Mouse (Mus musculus) limb, embryonic 11.5 days (tissue): ENCODE results near the gene Uba2. TPM values are rescaled to one million over a fixed set of nuclear protein-coding genes. Genes with fewer than 3 reads are reported as not detected.
"Not testable (repeated sequence)": the region's sequence is repeated elsewhere in the genome, so short reads cannot be mapped to it uniquely, and the experiment has no call there.

Source experiments
- ATAC-seq: fragments of 200-750 bp; cut with Nextera tagmentation; 2 replicates; pipeline ENCODE4 v1.8.0; 2017; ENCODE audit warnings: low read depth; ENCODE audit not compliant: insufficient number of reproducible peaks, low FRiP score, low TSS enrichment
- DNase-seq: peaks from one replicate; pipeline ENCODE4 v3.0.0-alpha.2; 2015; ENCODE audit warnings: low spot score
- H3K27ac ChIP-seq: fragments of 300-500 bp; sonication (generic); replicated peaks from 2 replicates; pipeline ENCODE4 v1.5.1; 2014; ENCODE audit warnings: low read depth, mild to moderate bottlenecking, low read length
- H3K27me3 ChIP-seq: fragments of 300-500 bp; sonication (generic); 2 replicates; pipeline ENCODE4 v1.6.1; 2014; ENCODE audit warnings: mild to moderate bottlenecking, low read length, mixed read lengths; ENCODE audit not compliant: control insufficient read depth, insufficient read depth
- H3K36me3 ChIP-seq: fragments of 300-500 bp; sonication (generic); 2 replicates; pipeline ENCODE4 v1.6.1; 2014; ENCODE audit warnings: mild to moderate bottlenecking, low read length, moderate library complexity, mixed read lengths; ENCODE audit not compliant: control insufficient read depth, insufficient read depth
- H3K4me1 ChIP-seq: fragments of 300-500 bp; sonication (generic); 2 replicates; pipeline ENCODE4 v1.6.1; 2014; ENCODE audit warnings: low read length, mixed read lengths; ENCODE audit not compliant: control insufficient read depth, insufficient read depth
- H3K4me2 ChIP-seq: fragments of 300-500 bp; sonication (generic); 2 replicates; pipeline ENCODE4 v1.6.1; 2014; ENCODE audit warnings: low read depth, mild to moderate bottlenecking, moderate library complexity; ENCODE audit not compliant: severe bottlenecking
- H3K4me3 ChIP-seq: fragments of 300-500 bp; sonication (generic); 2 replicates; pipeline ENCODE4 v1.5.1; 2014; ENCODE audit warnings: low read depth, low read length
- H3K9ac ChIP-seq: fragments of 300-500 bp; sonication (generic); 2 replicates; pipeline ENCODE4 v1.6.1; 2014; ENCODE audit warnings: mild to moderate bottlenecking, low read length
- H3K9me3 ChIP-seq: fragments of 300-500 bp; sonication (generic); 2 replicates; pipeline ENCODE4 v1.6.1; 2016; ENCODE audit warnings: low read length; ENCODE audit not compliant: control insufficient read depth
- WGBS: fragments of 180-500 bp; shearing (Covaris S2); extraction: QIAGEN DNeasy Blood & Tissue Kit; methylation state at CpG from one replicate; pipeline ENCODE4 v1.1.7; 2014; 5-methylcytosine and 5-hydroxymethylcytosine counted together
- polyA plus RNA-seq: library from polyadenylated mRNA; unstranded; fragments of >200 nt; fragmentation: Nextera tagmentation; extraction: Ambion mirVana; gene quantifications from 2 replicates; pipeline ENCODE4 v1.2.1, GENCODE M21; 2014

Uba2 gene
- polyA plus RNA-seq = 280 and 284 TPM in 2 replicates

GRCm38 (mm10) chr7:34169454-34169853 lies at the start of gene Uba2:
Gene Uba2, minus strand, starts transcription at chr7:34169599.
- Histone ChIP-seq H3K4me2 (peak within 1 kb of the TSS; percentile 33), H3K4me3 (peak within 1 kb of the TSS; percentile 76), H3K9ac (peak within 1 kb of the TSS; percentile 81), H3K36me3 (peaks cover 3% of the 10 kb centered on the region; the same call in 1 of the 2 replicates), H3K27ac (peak within 1 kb of the TSS; percentile 84), H3K27me3 (no peaks in the 10 kb centered on the region), H3K9me3 (no peaks in the 10 kb centered on the region), H3K4me1 (0 out of 2 replicates have a peak, but pooled peaks cover 4% of the 10 kb centered on the region)
- ATAC-seq = no peak
- WGBS = 77% methylated on average over 3 of the region's 3 CpGs
- DNase-seq = no peak

DNA sequence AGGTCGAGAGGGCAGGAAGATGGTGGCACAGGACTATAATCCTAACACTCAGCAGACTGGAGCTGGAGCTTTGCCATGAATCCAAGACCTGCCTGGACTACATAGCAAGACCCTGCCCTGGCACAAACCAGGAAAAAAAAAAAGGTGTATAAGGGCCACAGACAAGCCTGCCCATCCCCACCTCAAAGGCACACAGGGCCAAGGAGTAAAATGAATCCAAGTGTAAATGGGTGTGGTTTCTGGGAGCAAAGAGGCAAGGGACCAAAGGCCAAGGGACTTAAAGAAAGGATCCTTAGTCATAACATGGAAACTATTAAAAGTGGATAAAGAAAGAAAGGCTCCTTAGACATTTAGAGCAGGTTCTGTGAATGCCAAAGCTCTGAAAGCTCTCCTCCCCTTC lies 49.1 kb upstream of the Uba2 start:
- 85% methylated on average over 1 of the region's 1 CpGs for WGBS
- no peak overlapping the region for H3K4me2 ChIP-seq

GRCm38 (mm10) chr7:34216474-34216873 lies 47.1 kb upstream of the Uba2 start:
- H3K4me2 ChIP-seq = no peak overlapping the region
- H3K9ac ChIP-seq = no peak overlapping the region

More for the DNA sequence above, 49.1 kb upstream of the Uba2 start:
- no peak for DNase-seq
- no peaks in the 10 kb centered on the region for H3K9me3 ChIP-seq
- H3K36me3 ChIP-seq = peaks cover 47% of the 10 kb centered on the region
- H3K27me3 ChIP-seq = no peaks in the 10 kb centered on the region
- no peak for ATAC-seq
- H3K9ac ChIP-seq = no peak overlapping the region
- H3K27ac ChIP-seq = no peak overlapping the region
- no peaks in the 10 kb centered on the region for H3K4me1 ChIP-seq
- H3K4me3 ChIP-seq = no peak overlapping the region

DNA sequence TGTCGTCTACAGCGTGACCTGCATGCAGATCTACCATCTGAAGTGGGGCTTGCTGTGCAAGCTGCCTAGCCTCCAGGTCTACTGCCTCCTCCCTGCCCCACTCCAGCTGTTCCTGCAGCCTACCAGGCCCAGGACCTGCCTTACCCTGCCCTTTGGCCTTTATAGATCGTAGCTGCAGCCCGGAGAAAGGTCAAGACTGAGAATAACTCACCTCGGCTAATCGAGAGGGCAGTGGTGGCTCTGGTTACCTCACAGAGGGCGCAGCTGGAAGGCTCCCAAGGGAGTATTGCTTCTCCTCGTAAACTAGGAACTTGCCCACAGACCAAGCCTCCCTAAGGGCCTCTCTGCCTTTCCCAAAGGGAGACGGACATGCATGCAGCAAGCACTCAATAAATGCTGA lies 46.1 kb upstream of the Uba2 start:
- WGBS = 84% methylated on average over 9 of the region's 9 CpGs
- H3K4me2 ChIP-seq = no peak overlapping the region
- H3K9me3 ChIP-seq = no peaks in the 10 kb centered on the region
- no peak overlapping the region for H3K9ac ChIP-seq
- peaks cover 32% of the 10 kb centered on the region for H3K36me3 ChIP-seq
- ATAC-seq (no peak), DNase-seq (no peak)
- H3K27me3 ChIP-seq = no peaks in the 10 kb centered on the region
- H3K4me3 ChIP-seq = no peak overlapping the region
- H3K4me1 ChIP-seq = no peaks in the 10 kb centered on the region
- no peak overlapping the region for H3K27ac ChIP-seq

More at GRCm38 (mm10) chr7:34216474-34216873, 47.1 kb upstream of the Uba2 start:
- Histone ChIP-seq H3K4me3 (no peak overlapping the region), H3K9me3 (no peaks in the 10 kb centered on the region), H3K4me1 (no peaks in the 10 kb centered on the region), H3K27me3 (no peaks in the 10 kb centered on the region), H3K27ac (no peak overlapping the region), H3K36me3 (peaks cover 37% of the 10 kb centered on the region)
- no peak for DNase-seq
- no peak for ATAC-seq
- WGBS = 95% methylated on average over 10 of the region's 10 CpGs

DNA sequence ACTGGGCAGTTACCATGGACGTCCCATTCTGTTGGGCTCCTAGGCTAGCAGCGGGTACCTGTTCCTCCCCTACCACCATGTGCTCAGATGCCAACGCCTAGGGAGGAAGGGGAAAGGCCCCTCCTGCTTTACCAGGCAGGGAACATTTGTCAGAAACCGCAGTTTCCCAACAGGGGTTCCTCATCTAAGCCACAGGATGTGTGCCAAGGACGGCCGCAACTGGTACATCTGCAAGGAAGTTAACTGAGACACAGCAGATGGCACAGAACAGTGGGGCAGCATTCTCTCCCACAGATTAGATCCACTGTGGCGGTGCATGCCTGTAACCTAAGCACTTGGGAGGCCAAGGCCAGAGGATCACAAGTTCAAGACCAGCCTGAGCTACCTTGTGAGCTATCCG lies 45.2 kb upstream of the Uba2 start:
- H3K36me3 ChIP-seq = peaks cover 34% of the 10 kb centered on the region
- H3K4me3 ChIP-seq = no peak overlapping the region
- no peak overlapping the region for H3K9ac ChIP-seq
- no peaks in the 10 kb centered on the region for H3K27me3 ChIP-seq
- no peak for ATAC-seq
- DNase-seq = no peak
- no peaks in the 10 kb centered on the region for H3K4me1 ChIP-seq
- no peaks in the 10 kb centered on the region for H3K9me3 ChIP-seq
- WGBS = 92% methylated on average over 8 of the region's 8 CpGs
- no peak overlapping the region for H3K4me2 ChIP-seq
- no peak overlapping the region for H3K27ac ChIP-seq

DNA sequence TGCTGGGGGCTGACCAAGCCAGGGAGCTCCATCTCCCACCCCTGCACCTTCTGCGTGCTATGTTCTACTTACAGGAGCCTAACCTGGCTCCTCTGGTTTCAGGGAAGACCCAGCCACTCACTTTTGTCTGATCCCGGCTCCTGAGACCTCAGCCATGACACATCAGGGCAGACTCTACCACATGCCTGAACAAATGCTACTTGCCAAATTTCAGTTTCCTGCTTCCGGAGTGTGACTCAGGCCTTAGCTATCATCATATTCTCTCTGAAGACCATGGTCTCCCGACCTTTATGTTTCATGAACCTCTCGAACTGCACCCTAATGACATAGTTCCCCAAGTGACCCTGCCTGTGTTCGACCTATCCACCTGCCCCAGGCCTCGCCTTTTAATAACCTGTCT lies 43.9 kb upstream of the Uba2 start:
- no peak for DNase-seq
- Histone ChIP-seq H3K27ac (no peak overlapping the region), H3K4me3 (no peak overlapping the region), H3K4me1 (no peaks in the 10 kb centered on the region), H3K4me2 (no peak overlapping the region), H3K9me3 (no peaks in the 10 kb centered on the region), H3K27me3 (no peaks in the 10 kb centered on the region), H3K36me3 (peaks cover 29% of the 10 kb centered on the region), H3K9ac (no peak overlapping the region)
- WGBS = 91% methylated on average over 7 of the region's 7 CpGs
- no peak for ATAC-seq

DNA sequence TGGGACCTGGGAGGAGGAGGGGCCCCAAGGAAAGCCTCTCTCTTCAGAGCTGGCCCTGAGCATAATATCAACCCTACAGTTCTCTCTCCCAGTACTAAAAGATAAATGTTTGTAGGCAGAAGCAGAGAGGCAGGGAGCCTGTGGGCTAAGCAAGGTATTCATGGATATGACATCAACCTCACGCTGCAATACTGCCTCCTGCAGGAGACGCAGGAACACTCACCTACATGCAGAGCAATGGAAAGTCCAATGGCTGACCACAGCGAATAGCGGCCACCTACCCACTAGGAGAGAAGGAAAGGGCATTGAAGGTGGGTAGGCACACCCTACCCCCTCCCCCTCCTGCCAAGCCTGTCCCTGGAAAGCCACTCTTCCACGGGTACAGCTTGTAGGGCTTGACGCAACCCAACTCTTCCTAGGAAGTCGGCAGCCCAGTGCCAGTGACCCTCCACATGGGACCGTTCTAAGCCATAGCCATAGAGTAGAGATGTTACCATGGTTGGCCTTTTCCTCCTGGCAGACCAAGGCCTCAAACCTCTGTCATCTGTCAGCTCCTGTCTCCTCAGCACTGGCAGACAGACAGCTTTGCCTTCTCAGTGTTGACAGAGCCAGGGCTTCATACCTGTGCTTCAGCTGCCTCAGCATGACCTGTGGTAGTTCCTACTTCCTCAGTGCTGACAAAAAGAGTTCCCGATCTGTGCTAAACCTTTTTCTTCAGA lies 38.8 kb upstream of the Uba2 start:
- Histone ChIP-seq H3K36me3 (peaks cover 36% of the 10 kb centered on the region), H3K27me3 (no peaks in the 10 kb centered on the region), H3K27ac (no peak overlapping the region), H3K4me1 (no peaks in the 10 kb centered on the region), H3K4me3 (no peak overlapping the region), H3K9ac (no peak overlapping the region), H3K4me2 (no peak overlapping the region), H3K9me3 (no peaks in the 10 kb centered on the region)
- DNase-seq = no peak
- ATAC-seq = no peak
- 87% methylated on average over 9 of the region's 9 CpGs for WGBS

DNA sequence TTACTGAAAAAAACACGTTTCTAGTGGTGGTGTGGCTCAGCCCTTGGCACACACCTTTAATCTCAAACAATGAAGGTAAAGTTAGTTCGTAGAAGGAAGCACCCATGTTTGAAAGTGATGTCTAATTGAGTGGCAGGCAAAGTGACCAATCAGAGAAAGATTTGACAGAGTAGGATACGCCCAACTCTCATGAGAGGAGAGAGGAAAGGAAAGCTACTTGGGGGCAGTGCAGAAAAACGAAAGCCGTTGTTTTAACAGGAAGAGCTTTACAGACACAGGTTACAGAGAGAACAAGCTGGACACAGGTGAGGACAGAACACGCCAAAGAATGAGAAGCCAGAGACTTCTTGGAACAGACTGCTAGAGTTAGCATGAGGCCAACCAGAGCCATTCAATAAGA lies 36.9 kb upstream of the Uba2 start:
- Histone ChIP-seq H3K36me3 (peaks cover 39% of the 10 kb centered on the region), H3K27ac (no peak overlapping the region), H3K9me3 (no peaks in the 10 kb centered on the region), H3K4me2 (no peak overlapping the region), H3K4me3 (no peak overlapping the region), H3K27me3 (no peaks in the 10 kb centered on the region), H3K4me1 (no peaks in the 10 kb centered on the region), H3K9ac (no peak overlapping the region)
- WGBS = 94% methylated on average over 6 of the region's 6 CpGs
- ATAC-seq (no peak), DNase-seq (no peak)

DNA sequence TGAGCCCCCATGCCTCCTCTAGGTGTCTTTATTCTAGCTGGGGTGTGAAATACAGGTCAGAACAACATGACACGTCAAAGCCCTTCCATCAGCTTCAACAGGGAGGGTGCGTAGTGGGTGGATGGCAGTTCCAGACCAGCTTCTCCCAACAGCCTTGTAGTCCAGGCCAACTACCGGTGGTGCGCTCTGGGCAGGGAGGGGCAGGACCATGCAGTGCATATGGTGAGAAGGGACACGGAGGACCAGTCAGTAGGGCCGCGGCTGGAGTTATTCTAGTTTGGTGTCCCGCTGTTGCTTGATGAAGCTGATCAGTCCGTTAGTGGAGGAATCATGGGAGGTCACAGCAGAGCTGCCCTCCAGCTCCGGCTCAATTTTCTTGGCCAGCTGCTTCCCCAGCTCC lies 32.7 kb upstream of the Uba2 start:
- not testable (repeated sequence) for H3K4me3 ChIP-seq, H3K4me1 ChIP-seq, H3K27ac ChIP-seq, DNase-seq, H3K27me3 ChIP-seq, H3K4me2 ChIP-seq, ATAC-seq, H3K9me3 ChIP-seq, H3K9ac ChIP-seq
- 93% methylated on average over 10 of the region's 10 CpGs for WGBS
- peaks cover 32% of the 10 kb centered on the region for H3K36me3 ChIP-seq
